Mouse (Mus musculus) kidney, adult 18-20 months (tissue): ENCODE results near the gene 4930402K13Rik.
"Not testable (repeated sequence)": the region's sequence is repeated elsewhere in the genome, so short reads cannot be mapped to it uniquely, and the experiment has no call there.

Source experiments
- DNase-seq: peaks from one replicate; pipeline ENCODE4 v3.0.0; 2021

The 4930402K13Rik gene

DNA sequence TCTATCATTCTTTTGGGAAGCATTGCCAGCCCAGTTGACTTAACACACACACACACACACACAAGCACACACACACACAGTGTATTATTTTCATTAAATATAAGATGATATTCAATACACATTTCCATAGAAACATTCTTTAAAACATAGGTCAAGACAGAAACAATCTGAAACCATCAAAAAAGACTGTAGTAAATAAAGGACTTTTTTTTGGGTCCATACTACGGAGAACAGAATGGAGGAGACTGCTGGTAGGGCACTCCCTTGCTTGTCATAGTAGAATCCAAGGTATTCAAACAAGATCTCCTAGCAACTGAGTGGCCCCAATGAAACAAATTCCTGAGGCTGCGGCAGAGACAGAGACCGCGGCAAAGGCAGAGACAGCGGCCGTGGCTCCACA is at the start of gene 4930402K13Rik:
TSS of gene 4930402K13Rik (plus strand) at position 301 of the 400 bp plus-strand sequence.
- no peak for DNase-seq

DNA sequence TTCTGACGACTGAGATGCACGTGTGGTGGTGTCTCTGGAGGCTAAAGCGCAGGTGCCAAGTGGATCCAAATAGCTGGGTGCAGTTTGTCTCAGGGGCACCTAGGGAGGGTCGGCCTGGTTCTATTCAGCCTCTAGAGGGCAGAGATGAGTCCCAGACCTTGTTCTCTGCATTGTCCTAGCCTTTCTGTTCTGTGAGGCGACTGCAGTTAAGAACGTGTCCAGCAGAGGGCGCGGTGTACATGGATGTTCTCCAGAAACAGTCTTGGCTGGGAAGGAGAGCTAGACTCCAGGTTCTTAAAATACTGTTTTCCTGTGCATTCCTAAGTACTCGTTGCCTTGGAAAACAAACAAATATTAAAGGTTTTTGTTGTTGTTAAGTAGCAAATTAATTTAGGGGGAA is 43.4 kb upstream of the 4930402K13Rik start:
- peak; percentile 87 for DNase-seq

DNA sequence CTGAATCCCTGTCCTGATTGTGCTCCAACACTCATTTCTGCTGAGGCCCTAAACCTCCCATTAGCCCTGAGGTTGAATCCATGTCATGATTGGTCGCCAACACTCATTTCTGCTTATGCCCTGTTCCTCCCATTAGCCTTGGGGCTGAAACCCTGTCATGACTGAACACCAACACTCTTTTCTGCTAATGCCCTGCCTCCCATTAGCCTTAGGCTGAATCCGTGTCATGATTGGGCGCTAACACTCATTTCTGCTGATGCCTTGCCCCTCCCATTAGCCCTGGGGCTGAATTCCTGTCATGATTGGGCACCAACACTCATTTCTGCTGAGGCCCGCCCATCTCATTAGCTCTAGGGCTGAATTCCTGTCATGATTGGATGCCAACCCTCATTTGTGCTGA is 42.3 kb upstream of the 4930402K13Rik start:
- DNase-seq: no peak

DNA sequence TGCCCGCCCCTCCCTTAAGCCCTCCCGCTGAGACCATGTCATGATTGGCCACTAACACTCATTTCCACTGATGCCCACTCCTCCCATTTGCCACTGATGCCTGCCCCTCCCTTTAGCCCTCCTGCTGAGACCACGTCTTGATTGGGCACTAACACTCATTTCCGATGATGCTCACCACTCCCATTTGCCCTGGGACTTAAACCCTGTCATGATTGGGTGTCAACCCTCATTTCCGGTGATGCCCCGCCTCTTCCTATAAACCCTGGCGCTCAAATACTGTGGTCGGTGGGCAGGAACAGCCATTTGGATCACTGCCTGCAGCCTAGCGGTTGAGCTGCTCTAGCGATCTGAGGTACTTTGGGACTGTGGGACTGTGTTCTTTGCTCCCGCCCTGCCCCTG is 41.6 kb upstream of the 4930402K13Rik start, which contains the start of gene Fthl17f:
TSS of gene Fthl17f (plus strand) at position 301 of the 400 bp plus-strand sequence.
- not testable (repeated sequence) for DNase-seq

GRCm38 (mm10) chrX:9077699-9078098 is 26.7 kb upstream of the 4930402K13Rik start:
- DNase-seq: peak; percentile 66

DNA sequence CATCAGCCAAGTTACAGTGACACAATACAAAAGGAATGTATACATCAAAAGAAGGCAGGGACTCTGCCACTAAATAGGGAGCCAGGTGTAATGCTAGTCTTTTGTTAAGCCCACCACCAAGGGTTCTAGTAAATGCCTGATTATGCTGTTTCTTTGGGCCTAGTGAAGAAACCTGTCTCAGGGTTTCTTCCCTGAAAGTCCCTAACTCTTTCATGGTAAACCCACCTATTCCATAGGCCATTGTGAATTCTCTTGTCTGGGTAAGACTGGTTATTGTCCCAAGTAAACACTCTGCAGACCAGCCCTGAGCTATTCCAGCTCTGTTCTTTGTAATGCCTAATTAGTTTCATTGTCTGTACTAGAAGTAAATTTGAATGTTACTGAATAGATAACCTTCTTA is 9.3 kb upstream of the 4930402K13Rik start:
- DNase-seq: not testable (repeated sequence)

DNA sequence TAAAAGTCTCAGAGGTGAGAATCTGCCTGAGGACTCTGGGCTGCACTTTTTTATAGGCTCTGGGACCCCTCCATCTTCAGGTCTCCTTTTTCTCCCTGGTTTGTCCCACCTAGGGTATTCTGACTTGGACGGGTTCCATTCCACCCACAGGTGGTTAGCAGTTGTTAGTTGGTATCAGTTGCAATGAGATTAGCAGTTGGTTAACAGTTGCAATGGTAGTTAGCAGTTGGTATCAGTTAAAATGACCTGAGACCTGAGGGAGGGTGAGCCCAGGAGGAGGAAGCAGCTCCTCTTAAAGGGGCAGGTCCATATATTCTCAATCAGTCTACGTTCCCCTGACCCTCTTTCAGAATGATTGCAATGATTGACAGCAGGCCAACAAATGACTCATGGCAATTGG is 6.0 kb downstream of the 4930402K13Rik start:
- DNase-seq: no peak

- DNase-seq: no peak
Measured at GRCm38 (mm10) chrX:9124928-9125327, 20.6 kb downstream of the 4930402K13Rik start.

DNA sequence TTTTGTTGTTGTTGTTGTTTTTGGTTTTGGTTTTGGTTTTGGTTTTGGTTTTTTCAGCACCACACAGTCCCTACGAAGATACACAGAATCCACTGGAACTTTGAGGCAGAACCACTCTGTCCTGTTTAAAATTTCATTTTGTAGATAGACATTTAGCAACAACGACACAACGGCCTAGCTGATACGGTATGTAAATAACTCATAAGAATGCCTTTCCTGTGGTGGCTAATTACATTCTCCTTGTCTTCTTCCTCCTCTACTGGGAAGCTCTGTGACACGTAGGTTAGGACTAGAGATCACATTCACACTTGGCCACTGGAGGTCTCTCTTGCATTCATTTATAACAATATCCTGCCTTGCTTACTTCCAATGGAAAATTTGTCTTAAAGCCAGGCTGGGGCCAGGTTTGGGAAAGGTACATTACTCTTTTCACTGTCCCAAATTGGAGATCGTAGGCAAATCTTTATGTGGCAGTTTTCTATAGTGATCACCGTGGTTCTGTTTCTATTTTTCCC is 24.0 kb downstream of the 4930402K13Rik start:
- peak; percentile 19 for DNase-seq

- DNase-seq: no peak
Measured at GRCm38 (mm10) chrX:9139290-9139948, 35.1 kb downstream of the 4930402K13Rik start.

DNA sequence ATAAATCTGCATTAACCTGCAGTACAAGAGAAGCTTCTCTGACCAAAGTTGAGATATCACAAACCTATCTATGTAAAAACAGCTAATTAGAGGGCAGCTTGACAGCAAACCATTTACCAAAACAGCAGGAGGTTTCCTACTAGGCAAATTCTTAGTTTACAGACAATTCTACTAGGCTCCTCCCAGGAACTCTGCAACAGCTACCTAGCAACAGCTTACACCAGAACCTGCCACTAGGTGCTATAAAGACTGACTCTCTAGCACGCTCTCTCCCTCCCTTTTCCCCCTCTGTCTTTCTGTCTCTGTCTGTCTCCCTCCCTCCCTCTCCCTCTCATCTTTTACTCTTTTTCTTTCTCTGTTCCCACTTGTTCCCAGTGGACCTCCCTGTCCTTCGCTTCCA is 38.3 kb downstream of the 4930402K13Rik start:
- no peak for DNase-seq
